Mouse (Mus musculus): ENCODE measurements around the gene Snx3. TPM values are rescaled to one million over a fixed set of nuclear protein-coding genes. Genes with fewer than 3 reads are reported as not detected.

Gene Snx3
- polyA plus RNA-seq, 1 experiment, result 174 TPM

DNA sequence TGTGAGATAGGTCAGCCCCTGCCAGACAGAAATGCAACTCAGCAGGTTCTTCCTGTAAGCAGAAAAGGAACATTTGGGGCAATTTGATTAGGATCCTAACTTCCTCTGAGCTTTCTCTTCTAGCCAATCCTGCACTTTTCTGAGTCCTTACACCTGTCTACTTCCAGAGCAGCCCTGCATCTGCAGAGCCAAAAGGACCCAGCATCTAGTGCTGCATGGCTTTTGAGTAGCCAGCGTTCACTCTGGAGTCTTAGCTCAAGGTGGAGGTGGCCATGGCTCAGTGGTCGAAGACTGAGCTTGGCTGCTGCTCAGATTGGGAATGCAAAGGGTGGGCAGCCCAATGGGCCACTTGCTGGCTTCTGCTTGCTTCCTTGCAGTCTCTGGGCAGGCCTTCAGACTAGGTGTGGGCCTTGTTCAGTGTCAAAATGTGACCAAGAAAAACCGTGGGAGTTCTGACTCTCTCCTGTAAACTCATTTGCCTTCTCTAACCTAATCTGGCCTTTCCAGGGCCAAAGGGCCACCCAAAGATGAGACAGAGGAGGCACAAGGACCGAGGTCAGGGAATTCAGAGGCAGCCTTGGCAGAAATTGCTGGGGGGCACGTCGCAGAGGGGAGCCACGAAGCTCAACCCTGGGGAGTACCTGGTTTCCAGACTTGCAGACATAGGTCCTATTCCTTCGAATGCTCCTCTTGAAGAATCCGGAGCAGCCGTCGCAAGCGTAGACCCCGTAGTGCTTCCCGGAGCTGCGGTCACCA is 75.9 kb downstream of the Snx3 start:
- Histone ChIP-seq H3K36me3 (ENCODE audit: control insufficient read depth, insufficient read depth) (no peaks in the 10 kb centered on the region), H3K79me3 (ENCODE audit: low read depth) (no peaks in the 10 kb centered on the region), H3K27me3 (ENCODE audit: control insufficient read depth, insufficient read depth, insufficient read length) (peaks cover 81% of the 10 kb centered on the region), H3K79me2 (ENCODE audit: control insufficient read depth, insufficient read depth) (no peaks in the 10 kb centered on the region), H3ac (ENCODE audit: control insufficient read depth, insufficient read length, low read depth) (no peak overlapping the region), H3K4me3 (ENCODE audit: insufficient read depth, poor library complexity, severe bottlenecking) (no peak overlapping the region)
- no peak for TF ChIP-seq MYOG (IDR thresholded peaks at IDR 0.05; ENCODE audit: control insufficient read depth, extremely low read depth, insufficient read length)
- TF ChIP-seq CTCF (IDR thresholded peaks at IDR 0.05; ENCODE audit: control insufficient read depth, insufficient read depth, insufficient read length), result no peak
- no peak for TF ChIP-seq USF1 (IDR thresholded peaks at IDR 0.05; ENCODE audit: low read depth)

DNA sequence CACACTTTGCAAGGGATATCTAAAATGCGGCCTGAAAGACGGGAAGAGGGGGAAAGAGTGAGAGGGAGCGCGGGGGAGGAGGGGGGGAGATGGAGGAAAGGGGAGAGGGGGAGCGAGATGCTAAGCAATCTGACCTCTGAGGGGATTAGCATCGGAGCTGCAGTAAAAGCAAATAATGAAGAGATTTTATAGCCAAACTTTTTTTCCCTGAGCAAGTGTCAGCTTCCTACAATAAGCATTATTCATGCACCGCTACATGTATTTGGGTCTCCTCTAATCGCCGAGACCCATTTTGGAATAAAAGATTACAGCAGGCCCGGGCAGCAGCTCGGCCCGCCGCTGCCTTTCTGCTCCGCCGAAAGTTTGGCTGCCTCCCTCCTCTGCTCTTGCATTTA is 76.4 kb downstream of the Snx3 start:
- H3K4me3 ChIP-seq (ENCODE audit: insufficient read depth, poor library complexity, severe bottlenecking), result no peak overlapping the region
- peaks cover 81% of the 10 kb centered on the region for H3K27me3 ChIP-seq (ENCODE audit: control insufficient read depth, insufficient read depth, insufficient read length)
- TF ChIP-seq FOSL1 (IDR thresholded peaks at IDR 0.05; ENCODE audit: insufficient read depth, low read length, poor library complexity, severe bottlenecking) (no peak), MYOD1 (IDR thresholded peaks at IDR 0.05; ENCODE audit: control insufficient read depth, insufficient read length, low read depth) (no peak), MAX (IDR thresholded peaks at IDR 0.05) (no peak), MYOG (IDR thresholded peaks at IDR 0.05; ENCODE audit: control insufficient read depth, extremely low read depth, insufficient read length) (no peak), CTCF (IDR thresholded peaks at IDR 0.05; ENCODE audit: control insufficient read depth, insufficient read depth, insufficient read length) (no peak), USF1 (IDR thresholded peaks at IDR 0.05; ENCODE audit: low read depth) (no peak), CEBPB (IDR thresholded peaks at IDR 0.05; ENCODE audit: low read depth) (no peak)
- H3K36me3 ChIP-seq (ENCODE audit: control insufficient read depth, insufficient read depth), result no peaks in the 10 kb centered on the region
- no peaks in the 10 kb centered on the region for H3K79me3 ChIP-seq (ENCODE audit: low read depth)
- H3K79me2 ChIP-seq (ENCODE audit: control insufficient read depth, insufficient read depth), result no peaks in the 10 kb centered on the region
- no peak overlapping the region for H3ac ChIP-seq (ENCODE audit: control insufficient read depth, insufficient read length, low read depth)

DNA sequence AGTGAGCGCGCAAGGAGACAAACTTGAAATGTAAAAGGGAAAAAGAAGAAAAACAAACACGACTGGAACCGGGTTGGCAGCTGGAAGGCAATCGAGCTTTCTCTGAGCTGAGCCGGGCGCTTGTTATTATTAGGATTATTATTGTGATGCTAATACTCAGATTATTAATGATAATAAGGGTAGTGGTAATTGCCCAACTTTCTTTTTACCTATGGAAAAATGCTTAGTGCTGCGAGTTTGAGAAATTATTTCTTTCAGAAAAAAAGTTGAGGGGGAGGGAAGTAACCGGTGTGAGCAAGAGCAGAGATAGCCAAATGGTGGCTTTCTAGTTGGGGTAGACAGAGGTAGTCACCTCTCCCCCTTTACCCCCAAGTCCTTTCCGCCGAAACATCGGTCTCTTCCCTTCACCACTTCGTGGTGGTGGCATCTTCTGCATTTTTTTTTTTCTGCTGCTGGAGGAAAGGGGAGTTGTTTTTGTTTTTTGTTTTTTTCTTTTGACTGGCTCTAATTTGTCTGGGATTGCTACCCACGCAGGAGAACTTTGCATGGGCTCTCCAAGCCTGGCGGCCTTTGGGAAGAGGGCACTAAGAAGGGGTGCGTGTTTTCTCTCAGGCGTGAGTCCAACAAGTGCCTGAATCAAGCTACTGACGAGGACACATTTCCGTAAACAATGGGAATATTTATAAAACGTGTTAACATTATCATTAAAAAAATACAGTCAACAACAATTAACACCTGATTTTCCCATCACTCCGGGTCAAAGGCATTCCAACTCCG is 77.1 kb downstream of the Snx3 start:
- no peak overlapping the region for H3K4me3 ChIP-seq (ENCODE audit: insufficient read depth, poor library complexity, severe bottlenecking)

DNA sequence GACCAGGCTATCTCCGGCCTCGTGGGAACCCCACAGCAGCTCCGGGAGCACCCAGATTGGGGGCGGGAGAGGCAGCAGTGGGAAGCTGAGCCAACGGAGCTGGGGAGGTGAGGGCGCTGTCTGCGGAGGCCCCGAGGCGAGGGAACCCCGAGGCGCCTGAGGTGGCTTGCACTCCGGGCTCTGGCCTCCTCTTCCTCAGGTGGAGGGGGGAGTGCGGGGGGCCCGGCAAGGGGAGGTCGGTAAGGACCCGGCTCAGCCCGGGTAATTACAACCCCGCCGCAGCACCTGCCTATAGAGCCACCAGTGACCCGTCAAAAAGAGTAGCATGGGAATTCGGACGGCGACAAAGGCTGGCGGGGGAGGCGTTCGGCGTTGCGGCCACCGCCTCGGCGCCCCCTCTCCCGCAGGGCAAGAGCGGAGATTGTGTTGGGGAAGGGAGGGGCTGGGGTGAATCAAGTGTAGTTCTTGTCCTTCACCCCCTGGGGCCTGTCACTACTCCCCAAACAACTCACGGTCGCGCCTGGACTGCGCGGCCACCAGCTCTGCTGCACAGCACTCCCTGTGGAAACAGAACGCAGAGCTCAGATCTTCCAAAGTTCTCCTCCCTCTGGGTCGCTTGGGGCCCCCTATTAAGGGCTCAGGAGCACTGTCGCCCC is 77.8 kb downstream of the Snx3 start:
- TF ChIP-seq CTCF (IDR thresholded peaks at IDR 0.05; ENCODE audit: control insufficient read depth, insufficient read depth, insufficient read length) (no peak), FOSL1 (IDR thresholded peaks at IDR 0.05; ENCODE audit: insufficient read depth, low read length, poor library complexity, severe bottlenecking) (no peak), MYOD1 (IDR thresholded peaks at IDR 0.05; ENCODE audit: control insufficient read depth, insufficient read length, low read depth) (no peak)
- H3K79me2 ChIP-seq (ENCODE audit: control insufficient read depth, insufficient read depth), result no peaks in the 10 kb centered on the region
- peaks cover 81% of the 10 kb centered on the region for H3K27me3 ChIP-seq (ENCODE audit: control insufficient read depth, insufficient read depth, insufficient read length)
- no peak overlapping the region for H3K4me3 ChIP-seq (ENCODE audit: insufficient read depth, poor library complexity, severe bottlenecking)
- no peaks in the 10 kb centered on the region for H3K36me3 ChIP-seq (ENCODE audit: control insufficient read depth, insufficient read depth)
- H3ac ChIP-seq (ENCODE audit: control insufficient read depth, insufficient read length, low read depth), result no peak overlapping the region
- H3K79me3 ChIP-seq (ENCODE audit: low read depth), result no peaks in the 10 kb centered on the region

More for the DNA sequence above, 77.1 kb downstream of the Snx3 start:
- Histone ChIP-seq H3ac (ENCODE audit: control insufficient read depth, insufficient read length, low read depth) (no peak overlapping the region), H3K79me3 (ENCODE audit: low read depth) (no peaks in the 10 kb centered on the region), H3K79me2 (ENCODE audit: control insufficient read depth, insufficient read depth) (no peaks in the 10 kb centered on the region), H3K27me3 (ENCODE audit: control insufficient read depth, insufficient read depth, insufficient read length) (peaks cover 81% of the 10 kb centered on the region), H3K36me3 (ENCODE audit: control insufficient read depth, insufficient read depth) (no peaks in the 10 kb centered on the region)
- TF ChIP-seq MAX (IDR thresholded peaks at IDR 0.05) (no peak), CTCF (IDR thresholded peaks at IDR 0.05; ENCODE audit: control insufficient read depth, insufficient read depth, insufficient read length) (no peak), FOSL1 (IDR thresholded peaks at IDR 0.05; ENCODE audit: insufficient read depth, low read length, poor library complexity, severe bottlenecking) (no peak), USF1 (IDR thresholded peaks at IDR 0.05; ENCODE audit: low read depth) (no peak), MYOD1 (IDR thresholded peaks at IDR 0.05; ENCODE audit: control insufficient read depth, insufficient read length, low read depth) (no peak), CEBPB (IDR thresholded peaks at IDR 0.05; ENCODE audit: low read depth) (no peak), MYOG (IDR thresholded peaks at IDR 0.05; ENCODE audit: control insufficient read depth, extremely low read depth, insufficient read length) (no peak)

DNA sequence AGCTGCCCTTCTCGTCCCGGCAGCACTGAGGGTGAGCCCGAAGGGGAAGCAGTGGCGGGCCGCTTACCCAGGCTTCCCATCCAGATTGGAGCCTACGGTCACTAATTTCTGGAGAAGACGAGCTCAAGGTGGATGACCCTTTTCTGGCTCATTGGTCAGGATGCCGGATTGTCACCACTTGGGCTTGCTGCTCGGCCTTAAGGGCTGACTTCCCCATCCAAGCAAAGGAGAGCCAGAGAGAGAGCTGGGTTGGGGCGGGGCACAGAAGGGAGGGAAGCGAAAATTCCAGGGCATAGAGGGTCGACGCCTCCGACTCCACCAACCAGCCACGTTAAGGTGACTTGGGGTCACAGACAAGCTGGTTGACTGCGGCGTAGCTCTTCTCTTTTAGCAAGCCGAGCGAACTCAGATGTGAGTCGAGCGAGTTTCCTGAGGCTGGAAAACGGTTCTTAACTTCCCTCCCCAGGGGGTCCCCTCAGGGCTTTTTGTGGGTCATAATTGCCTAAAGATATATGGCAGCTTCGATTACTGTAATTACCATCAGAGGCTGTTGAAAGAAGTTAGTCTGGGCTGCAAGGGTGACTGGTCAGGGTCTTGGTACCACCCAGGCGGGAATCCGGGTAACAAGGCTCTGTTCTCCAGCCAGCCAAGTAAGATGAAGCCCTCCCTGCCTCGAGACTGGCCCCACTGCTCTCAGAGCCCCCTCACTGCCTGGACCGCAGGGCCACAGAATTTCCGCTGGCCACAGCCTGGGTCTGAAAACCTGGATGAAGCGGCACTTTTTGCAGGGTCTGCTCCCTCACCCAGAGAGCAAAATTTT is 78.5 kb downstream of the Snx3 start:
- Histone ChIP-seq H3K36me3 (ENCODE audit: control insufficient read depth, insufficient read depth) (no peaks in the 10 kb centered on the region), H3K79me3 (ENCODE audit: low read depth) (no peaks in the 10 kb centered on the region), H3K79me2 (ENCODE audit: control insufficient read depth, insufficient read depth) (no peaks in the 10 kb centered on the region), H3K4me3 (ENCODE audit: insufficient read depth, poor library complexity, severe bottlenecking) (no peak overlapping the region), H3K27me3 (ENCODE audit: control insufficient read depth, insufficient read depth, insufficient read length) (peaks cover 81% of the 10 kb centered on the region), H3ac (ENCODE audit: control insufficient read depth, insufficient read length, low read depth) (no peak overlapping the region)
- TF ChIP-seq CTCF (IDR thresholded peaks at IDR 0.05; ENCODE audit: control insufficient read depth, insufficient read depth, insufficient read length) (no peak), CEBPB (IDR thresholded peaks at IDR 0.05; ENCODE audit: low read depth) (no peak), USF1 (IDR thresholded peaks at IDR 0.05; ENCODE audit: low read depth) (no peak), FOSL1 (IDR thresholded peaks at IDR 0.05; ENCODE audit: insufficient read depth, low read length, poor library complexity, severe bottlenecking) (no peak), MYOG (IDR thresholded peaks at IDR 0.05; ENCODE audit: control insufficient read depth, extremely low read depth, insufficient read length) (no peak)

Data from C2C12 (cell line).